Mouse (Mus musculus) heart, embryonic 11.5 days (tissue): ENCODE measurements at regions not wholly inside any gene's neighbourhood (a gene's known extent, or its start where the extent isn't known, plus 50 kb on each side); places are given as distances from the start of the nearest gene placed in this dataset.

ENCODE experiments used
- ATAC-seq: fragments of 200-750 bp; cut with Nextera tagmentation; replicated peaks from 2 replicates; pipeline ENCODE4 v1.8.0; 2017; ENCODE audit warnings: moderate library complexity; ENCODE audit not compliant: insufficient number of reproducible peaks, low FRiP score, low TSS enrichment
- H3K27ac ChIP-seq: fragments of 300-500 bp; sonication (generic); 2 replicates; pipeline ENCODE4 v1.5.1; 2014; ENCODE audit warnings: mild to moderate bottlenecking, low read depth, low read length
- H3K27me3 ChIP-seq: fragments of 300-500 bp; sonication (generic); 2 replicates; pipeline ENCODE4 v1.6.1; 2014; ENCODE audit warnings: mild to moderate bottlenecking, low read length, mixed read lengths; ENCODE audit not compliant: control insufficient read depth, insufficient read depth
- H3K36me3 ChIP-seq: fragments of 300-500 bp; sonication (generic); 2 replicates; pipeline ENCODE4 v1.6.1; 2014; ENCODE audit warnings: mild to moderate bottlenecking, low read length, moderate library complexity, mixed read lengths; ENCODE audit not compliant: control insufficient read depth, insufficient read depth
- H3K4me1 ChIP-seq: fragments of 300-500 bp; sonication (generic); 2 replicates; pipeline ENCODE4 v1.6.1; 2014; ENCODE audit warnings: low read length; ENCODE audit not compliant: control insufficient read depth, insufficient read depth
- H3K4me2 ChIP-seq: fragments of 300-500 bp; sonication (generic); 2 replicates; pipeline ENCODE4 v1.6.1; 2014; ENCODE audit warnings: mild to moderate bottlenecking, moderate library complexity
- H3K4me3 ChIP-seq: fragments of 300-500 bp; sonication (generic); 2 replicates; pipeline ENCODE4 v1.5.1; 2014; ENCODE audit warnings: low read depth, low read length
- H3K9ac ChIP-seq: fragments of 300-500 bp; sonication (generic); 2 replicates; pipeline ENCODE4 v1.6.1; 2014; ENCODE audit warnings: mild to moderate bottlenecking, low read depth, low read length, moderate library complexity
- H3K9me3 ChIP-seq: fragments of 300-500 bp; sonication (generic); replicated peaks from 2 replicates; pipeline ENCODE4 v1.6.1; 2016; ENCODE audit warnings: low read length; ENCODE audit not compliant: control insufficient read depth
- WGBS: fragments of 180-500 bp; shearing (Covaris S2); extraction: QIAGEN DNeasy Blood & Tissue Kit; methylation state at CpG from one replicate; pipeline ENCODE4 v1.1.7; 2014; ENCODE audit not compliant: insufficient replicate concordance; 5-methylcytosine and 5-hydroxymethylcytosine counted together

DNA sequence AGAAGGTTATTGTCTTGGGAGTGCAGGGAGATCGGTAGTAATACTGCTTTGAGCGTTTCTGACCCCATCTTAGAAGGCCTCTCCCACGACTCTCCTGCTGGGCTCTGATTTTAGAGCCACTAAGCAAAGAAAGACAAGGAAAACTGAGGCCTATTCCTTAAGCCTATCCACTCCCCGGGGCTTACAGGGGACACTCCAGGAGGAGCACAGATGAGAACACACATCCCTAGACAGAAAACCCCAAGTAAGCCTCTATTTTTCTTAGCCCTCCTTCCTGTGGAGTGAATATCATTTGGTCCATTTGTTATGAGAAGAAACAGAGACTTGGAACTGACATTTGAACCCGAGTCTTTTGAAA, 67.7 kb upstream of the Ubash3b start:
- Histone ChIP-seq H3K36me3 (no peaks in the 10 kb centered on the region), H3K9ac (peak overlapping the region; percentile 76), H3K9me3 (no peaks in the 10 kb centered on the region), H3K4me1 (peaks cover 5% of the 10 kb centered on the region), H3K27ac (peak overlapping the region; percentile 87), H3K4me2 (peak overlapping the region; percentile 64), H3K27me3 (no peaks in the 10 kb centered on the region), H3K4me3 (peak overlapping the region; percentile 45)
- ATAC-seq: 0 out of 2 replicates have a peak, but pooled peaks have one; percentile 31
- 8% methylated on average over 5 of the region's 5 CpGs for WGBS

DNA sequence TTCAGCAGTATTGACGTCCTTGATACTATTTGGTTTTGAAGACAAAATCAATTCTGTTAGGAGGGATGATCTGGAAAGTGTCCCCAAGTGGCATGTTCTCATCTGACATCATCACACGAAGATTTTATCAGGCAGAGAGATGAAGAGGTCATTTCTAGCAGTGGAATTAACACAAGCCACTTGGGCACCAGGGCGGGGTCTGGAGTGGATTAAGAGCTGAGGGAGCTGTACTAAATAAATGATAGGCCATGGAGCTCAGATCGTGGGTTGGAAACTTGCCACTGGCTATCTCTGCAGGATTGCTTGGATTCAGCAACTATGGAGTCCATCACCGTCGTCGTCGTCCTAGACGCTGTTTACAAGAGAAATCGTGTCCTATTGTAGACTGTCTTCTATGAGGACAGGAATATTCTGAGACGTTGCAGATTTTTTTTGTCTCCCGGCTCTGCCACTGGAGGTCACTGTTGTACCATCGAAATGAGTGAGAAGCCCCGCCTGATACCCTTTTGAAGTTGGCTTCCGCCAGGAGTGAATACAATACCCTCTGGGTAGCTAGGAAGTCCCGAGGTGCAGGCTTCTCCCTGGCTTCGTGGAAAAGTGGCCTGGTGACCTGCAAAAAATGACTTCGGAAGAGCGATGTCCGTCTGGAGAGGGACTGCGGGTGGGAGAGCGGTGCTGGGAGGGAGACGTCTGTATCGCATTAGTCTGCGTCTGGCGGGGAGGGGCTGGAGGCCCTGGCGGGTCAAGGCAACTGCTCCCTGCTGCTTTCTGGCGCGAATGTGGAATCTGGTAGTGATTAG, 67.1 kb upstream of the Ubash3b start:
- Histone ChIP-seq H3K27me3 (no peaks in the 10 kb centered on the region), H3K9me3 (no peaks in the 10 kb centered on the region), H3K36me3 (no peaks in the 10 kb centered on the region), H3K9ac (peak overlapping the region; percentile 76), H3K4me1 (peaks cover 5% of the 10 kb centered on the region), H3K27ac (peak overlapping the region; percentile 87), H3K4me3 (peak overlapping the region; percentile 45), H3K4me2 (peak overlapping the region; percentile 64)
- ATAC-seq: peak; percentile 83
- 6% methylated on average over 29 of the region's 29 CpGs for WGBS

DNA sequence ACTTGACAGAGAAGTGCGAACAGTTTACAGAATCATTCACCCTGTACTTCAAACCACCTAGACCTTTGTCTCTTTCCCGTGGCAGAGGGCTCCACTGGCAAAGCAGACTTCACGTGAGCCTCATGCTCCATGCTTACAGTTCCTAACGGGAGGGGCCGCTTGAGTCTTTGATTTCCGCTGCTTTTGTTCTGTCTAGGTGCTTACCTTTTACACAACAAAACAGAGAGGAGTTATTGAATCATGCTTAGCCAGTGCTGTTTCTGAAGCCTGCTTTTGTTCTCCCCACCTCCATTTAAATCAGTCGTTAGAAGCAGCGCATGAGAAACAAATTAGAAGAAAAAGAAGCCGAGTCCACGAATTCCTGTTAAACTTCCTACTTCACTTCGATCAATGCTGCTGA, 61.9 kb upstream of the Ubash3b start:
- no peaks in the 10 kb centered on the region for H3K36me3 ChIP-seq
- no peak overlapping the region for H3K4me3 ChIP-seq
- H3K27ac ChIP-seq: no peak overlapping the region
- H3K9me3 ChIP-seq: no peaks in the 10 kb centered on the region
- H3K4me2 ChIP-seq: no peak overlapping the region
- no peak for ATAC-seq
- no peaks in the 10 kb centered on the region for H3K4me1 ChIP-seq
- no peaks in the 10 kb centered on the region for H3K27me3 ChIP-seq
- no peak overlapping the region for H3K9ac ChIP-seq
- 67% methylated on average over 11 of the region's 11 CpGs for whole genome bisulfite sequencing

DNA sequence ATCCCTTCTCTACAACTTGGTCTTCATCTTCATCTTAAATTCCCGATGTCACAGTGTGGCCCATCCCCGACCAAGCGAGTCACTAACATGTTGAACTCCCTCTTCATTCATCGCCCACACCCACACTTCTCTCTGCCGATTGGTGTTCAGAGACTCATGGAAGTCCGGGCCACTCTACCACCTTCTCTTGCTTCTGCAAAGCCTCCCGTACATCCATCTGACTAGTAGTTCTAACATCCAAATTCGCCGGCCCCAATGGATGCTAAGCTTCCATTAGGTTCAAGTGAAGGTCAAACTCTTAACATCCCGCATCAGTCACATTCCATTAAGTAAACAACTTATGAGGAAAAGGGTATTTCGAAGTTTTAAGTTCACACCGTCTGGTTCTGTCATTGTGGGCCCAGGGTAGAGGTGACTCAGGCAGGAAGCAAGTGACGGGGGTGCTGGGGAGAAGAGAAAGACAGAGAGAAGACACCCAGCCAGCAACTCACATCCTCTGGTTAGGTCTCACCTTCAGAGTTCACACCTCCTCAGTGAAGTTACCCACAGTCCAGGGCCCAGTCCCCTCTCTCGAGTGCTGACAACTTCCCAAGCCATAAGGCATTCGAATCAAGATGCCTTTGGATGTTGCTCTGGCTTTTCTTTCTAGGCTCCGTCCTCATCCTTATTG, 61.0 kb upstream of the Ubash3b start:
- no peak overlapping the region for H3K9ac ChIP-seq
- 85% methylated on average over 16 of the region's 16 CpGs for WGBS
- H3K9me3 ChIP-seq: no peaks in the 10 kb centered on the region
- no peak for ATAC-seq
- no peak overlapping the region for H3K27ac ChIP-seq
- H3K4me3 ChIP-seq: no peak overlapping the region
- no peak overlapping the region for H3K4me2 ChIP-seq
- H3K36me3 ChIP-seq: no peaks in the 10 kb centered on the region
- no peaks in the 10 kb centered on the region for H3K4me1 ChIP-seq
- H3K27me3 ChIP-seq: no peaks in the 10 kb centered on the region

DNA sequence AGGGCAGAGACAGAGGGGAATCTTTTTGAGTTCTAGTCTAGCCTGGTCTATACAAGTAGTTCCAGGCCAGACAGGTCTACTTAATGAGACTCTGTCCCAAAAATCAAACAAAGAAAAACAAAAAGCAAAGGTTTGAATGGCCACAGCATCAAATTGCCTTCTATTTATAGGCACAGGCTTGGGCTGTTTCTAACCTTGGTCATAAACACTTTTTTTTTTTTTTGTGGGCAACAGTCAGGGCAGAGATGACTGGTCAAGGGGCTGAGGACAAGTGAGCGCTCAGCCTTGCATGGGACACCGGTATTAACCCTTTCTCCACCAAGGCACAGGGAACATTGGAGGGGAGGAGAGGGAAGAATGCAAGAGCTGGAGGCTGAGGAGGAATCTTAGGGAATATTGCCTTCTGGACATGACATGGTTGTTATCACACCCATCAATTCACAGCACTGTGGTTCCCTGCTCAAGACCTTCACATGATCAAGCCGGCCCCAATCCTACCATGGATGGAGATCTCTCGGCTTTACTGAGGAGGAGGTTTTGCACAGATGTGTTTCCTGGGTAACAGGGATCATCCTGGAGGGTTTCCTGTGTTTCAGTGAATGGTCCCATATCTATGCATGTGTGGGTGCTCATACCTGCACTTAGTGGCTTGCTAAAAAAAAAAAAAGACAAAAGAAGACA, 59.8 kb upstream of the Ubash3b start:
- Histone ChIP-seq H3K4me2 (no peak overlapping the region), H3K9ac (no peak overlapping the region), H3K4me3 (no peak overlapping the region), H3K4me1 (no peaks in the 10 kb centered on the region), H3K36me3 (no peaks in the 10 kb centered on the region), H3K9me3 (no peaks in the 10 kb centered on the region), H3K27me3 (no peaks in the 10 kb centered on the region), H3K27ac (no peak overlapping the region)
- ATAC-seq: no peak
- 71% methylated on average over 4 of the region's 4 CpGs for WGBS

DNA sequence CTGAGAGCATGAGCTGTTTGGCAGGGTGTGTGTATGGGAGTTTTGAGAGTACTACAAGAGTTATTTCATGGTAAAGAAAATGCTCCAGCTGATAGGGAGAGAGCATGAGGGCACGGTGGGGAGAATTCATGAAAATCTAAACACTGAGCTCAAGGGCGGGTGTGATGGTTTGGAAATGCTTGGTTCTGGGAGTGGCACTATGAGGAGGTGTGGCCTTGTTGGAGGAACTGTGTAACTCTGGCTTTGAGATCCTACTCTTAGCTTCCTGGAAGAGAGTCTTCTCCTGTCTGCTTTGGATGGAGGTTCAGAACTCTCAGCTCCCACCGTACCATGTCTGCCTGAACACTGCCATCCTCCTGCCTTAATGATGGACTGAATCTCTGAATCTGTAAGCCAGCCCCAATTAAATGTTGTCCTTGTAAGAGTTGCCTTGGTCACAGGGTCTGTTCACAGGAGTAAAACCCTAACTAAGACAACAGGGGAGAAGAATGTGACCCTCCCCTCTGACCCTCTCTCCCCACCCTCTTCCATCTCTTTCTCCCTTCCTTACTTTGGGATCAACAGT, 58.7 kb upstream of the Ubash3b start:
- ATAC-seq: no peak
- WGBS: 82% methylated on average over 3 of the region's 3 CpGs

DNA sequence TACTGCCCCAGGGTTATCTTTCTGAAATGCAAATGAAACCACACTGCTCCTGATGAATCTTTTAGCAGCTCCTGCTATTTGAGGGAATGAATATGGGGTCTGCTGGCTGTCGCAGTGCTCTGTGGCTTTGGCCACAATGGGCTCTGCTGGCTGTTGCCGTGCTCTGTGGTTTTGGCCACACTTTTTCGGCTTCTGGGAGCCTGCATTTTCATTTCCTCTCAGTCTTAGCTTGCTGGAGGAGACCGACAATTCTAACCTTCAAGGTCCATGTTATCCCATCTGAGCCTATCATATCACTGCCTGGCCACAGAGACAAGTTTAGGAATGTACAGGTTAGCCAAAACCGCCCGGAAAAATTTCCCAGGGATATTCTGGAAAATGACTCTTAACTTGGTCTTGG, 57.2 kb upstream of the Ubash3b start:
- Histone ChIP-seq H3K9ac (no peak overlapping the region), H3K27me3 (no peaks in the 10 kb centered on the region), H3K36me3 (no peaks in the 10 kb centered on the region), H3K27ac (no peak overlapping the region), H3K4me1 (no peaks in the 10 kb centered on the region), H3K9me3 (no peaks in the 10 kb centered on the region), H3K4me3 (no peak overlapping the region), H3K4me2 (no peak overlapping the region)
- 79% methylated on average over 6 of the region's 6 CpGs for WGBS
- ATAC-seq: no peak

More for the DNA sequence above, 58.7 kb upstream of the Ubash3b start:
- Histone ChIP-seq H3K9me3 (no peaks in the 10 kb centered on the region), H3K4me2 (no peak overlapping the region), H3K4me3 (no peak overlapping the region), H3K27me3 (no peaks in the 10 kb centered on the region), H3K4me1 (no peaks in the 10 kb centered on the region), H3K27ac (no peak overlapping the region), H3K9ac (no peak overlapping the region), H3K36me3 (no peaks in the 10 kb centered on the region)

DNA sequence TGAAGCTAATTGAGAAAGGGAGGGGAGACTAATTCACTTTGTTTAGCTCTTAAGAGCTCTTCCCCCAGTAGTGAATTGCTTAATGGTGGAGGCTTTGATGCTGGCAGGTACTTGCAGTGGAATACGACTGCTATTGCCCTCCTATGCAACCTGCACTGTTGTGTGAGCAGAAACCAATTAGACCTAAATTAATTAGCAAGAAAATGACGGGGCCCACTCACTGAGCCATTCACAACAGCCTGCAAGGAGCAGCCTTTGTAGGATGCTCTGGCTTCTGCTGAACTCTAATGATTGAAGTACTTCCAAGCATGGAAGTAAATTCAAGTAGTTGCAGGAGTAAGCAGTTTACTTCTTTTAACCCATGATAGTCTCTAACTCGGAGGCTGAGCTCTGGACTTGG, 54.8 kb upstream of the Ubash3b start:
- no peaks in the 10 kb centered on the region for H3K9me3 ChIP-seq
- no peak overlapping the region for H3K4me3 ChIP-seq
- no peak for ATAC-seq
- H3K4me1 ChIP-seq: peaks cover 16% of the 10 kb centered on the region
- H3K9ac ChIP-seq: no peak overlapping the region
- H3K4me2 ChIP-seq: no peak overlapping the region
- WGBS: 67% methylated on average over 3 of the region's 3 CpGs
- H3K36me3 ChIP-seq: no peaks in the 10 kb centered on the region
- H3K27me3 ChIP-seq: no peaks in the 10 kb centered on the region
- no peak overlapping the region for H3K27ac ChIP-seq
